Mouse (Mus musculus) retina, postnatal 1 day (tissue): ENCODE results near the gene Tmem202.

Experiments used
- DNase-seq: peaks from one replicate; pipeline ENCODE4 v3.0.0-alpha.2; 2012

Tmem202 gene

GRCm38 (mm10) chr9:59531645-59532044, 8.0 kb downstream of the Tmem202 start:
- no peak for DNase-seq

- DNase-seq = no peak
Observed at GRCm38 (mm10) chr9:59528274-59528673, 11.4 kb downstream of the Tmem202 start.

- no peak for DNase-seq
Observed at GRCm38 (mm10) chr9:59527580-59527979, 12.1 kb downstream of the Tmem202 start.

GRCm38 (mm10) chr9:59526727-59527126, 12.9 kb downstream of the Tmem202 start:
- no peak for DNase-seq

GRCm38 (mm10) chr9:59522906-59523305, 16.7 kb downstream of the Tmem202 start:
- no peak for DNase-seq

GRCm38 (mm10) chr9:59519396-59519795, 20.3 kb downstream of the Tmem202 start:
- no peak for DNase-seq

GRCm38 (mm10) chr9:59518976-59519375, 20.7 kb downstream of the Tmem202 start:
- DNase-seq = no peak

- DNase-seq = peak; percentile 19
Observed at GRCm38 (mm10) chr9:59517127-59517526, 22.5 kb downstream of the Tmem202 start.

GRCm38 (mm10) chr9:59515069-59515468, 24.6 kb downstream of the Tmem202 start:
- DNase-seq = no peak

- no peak for DNase-seq
Observed at GRCm38 (mm10) chr9:59512381-59512780, 27.3 kb downstream of the Tmem202 start.

GRCm38 (mm10) chr9:59508146-59508545, 31.5 kb downstream of the Tmem202 start:
- DNase-seq = no peak

GRCm38 (mm10) chr9:59487331-59487730, 52.3 kb downstream of the Tmem202 start:
- DNase-seq = no peak

- DNase-seq = peak; percentile 99
Observed at GRCm38 (mm10) chr9:59486549-59487065, 53.0 kb downstream of the Tmem202 start, which contains the start of gene Arih1. TSS of gene Arih1 (minus strand) at chr9:59486618.

GRCm38 (mm10) chr9:59486076-59486518, 53.5 kb downstream of the Tmem202 start:
- no peak for DNase-seq

GRCm38 (mm10) chr9:59485511-59486075, 54.1 kb downstream of the Tmem202 start:
- peak; percentile 69 for DNase-seq

GRCm38 (mm10) chr9:59484760-59485159, 54.9 kb downstream of the Tmem202 start:
- no peak for DNase-seq

- peak; percentile 27 for DNase-seq
Observed at GRCm38 (mm10) chr9:59482419-59482818, 57.2 kb downstream of the Tmem202 start.

- no peak for DNase-seq
Observed at GRCm38 (mm10) chr9:59476617-59477016, 63.0 kb downstream of the Tmem202 start.

- no peak for DNase-seq
Observed at GRCm38 (mm10) chr9:59474838-59475237, 64.8 kb downstream of the Tmem202 start.

GRCm38 (mm10) chr9:59473171-59473570, 66.5 kb downstream of the Tmem202 start:
- no peak for DNase-seq

- DNase-seq = no peak
Observed at GRCm38 (mm10) chr9:59469446-59469845, 70.2 kb downstream of the Tmem202 start.
